Mouse (Mus musculus) left cerebral cortex, postnatal 10 days (tissue): Measurements from ENCODE around the gene Ptprm. TPM values are rescaled to one million over a fixed set of nuclear protein-coding genes. Genes with fewer than 3 reads are reported as not detected.
A peak's percentile ranks its signal among the peaks of the same experiment; 100 is the strongest.

ENCODE experiments used
- DNase-seq, 2 experiments: peaks; one replicate each; pipeline ENCODE4 v3.0.0; 2021 to 2022; ENCODE audit warnings: low spot score in 2 of 2, mixed read lengths in 1 of 2; ENCODE audit errors: extremely low spot score in 1 of 2
- intact Hi-C: fragments of 180-260 bp; cut with DNase I; formaldehyde crosslinking; loops from one replicate; pipeline ENCODE4 v1.15.1; 2025
- total RNA-seq, 2 experiments: library from RNA; stranded (reverse); gene quantifications; 2 replicates each; pipeline ENCODE4 v1.2.3; 2021

The Ptprm gene
- total RNA-seq, 2 experiments from 2014 or later, result 40.4 to 43.0 TPM

DNA sequence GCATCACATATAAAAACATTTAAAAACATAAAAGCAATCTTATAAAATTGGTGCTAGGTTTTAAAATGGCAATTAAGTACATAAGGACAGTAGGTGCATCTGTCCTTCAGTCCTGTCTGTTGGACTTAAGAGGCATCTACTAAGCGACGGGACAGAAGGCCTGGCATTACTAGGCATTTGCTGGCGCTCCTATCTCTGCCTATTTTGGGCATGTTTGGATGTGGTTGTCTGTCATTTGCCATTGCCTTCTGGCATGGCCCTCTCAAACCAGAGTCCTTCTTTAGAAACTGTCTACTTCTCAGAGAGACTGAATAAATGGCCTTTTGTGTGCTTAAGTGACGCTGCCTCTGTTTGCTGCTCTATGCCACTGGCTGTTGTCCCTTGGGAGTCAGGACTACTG, 570.7 kb downstream of the Ptprm start:
- no peak for DNase-seq
- intact Hi-C loops, result no loop called here

DNA sequence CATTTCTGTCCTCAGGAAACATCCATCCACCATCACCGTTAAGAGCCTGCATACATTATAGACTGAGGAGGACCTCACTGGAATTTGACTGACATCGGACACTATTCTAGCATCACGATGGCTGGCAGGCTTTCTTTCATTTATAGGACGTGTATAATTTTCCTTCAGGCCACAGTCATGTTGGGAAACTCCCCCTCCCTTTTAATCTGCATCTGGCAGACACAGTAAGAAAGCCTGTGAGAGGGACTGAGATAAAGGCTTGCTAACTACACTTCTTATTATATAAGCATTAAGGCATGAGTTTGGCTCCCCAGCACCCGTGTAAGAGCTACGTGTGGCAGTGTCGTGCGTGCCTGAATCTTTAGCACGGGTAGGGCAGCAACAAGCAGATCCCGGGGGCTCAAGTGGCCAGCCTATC, 571.2 kb downstream of the Ptprm start:
- intact Hi-C loops, result no loop called here
- DNase-seq, result no peak

DNA sequence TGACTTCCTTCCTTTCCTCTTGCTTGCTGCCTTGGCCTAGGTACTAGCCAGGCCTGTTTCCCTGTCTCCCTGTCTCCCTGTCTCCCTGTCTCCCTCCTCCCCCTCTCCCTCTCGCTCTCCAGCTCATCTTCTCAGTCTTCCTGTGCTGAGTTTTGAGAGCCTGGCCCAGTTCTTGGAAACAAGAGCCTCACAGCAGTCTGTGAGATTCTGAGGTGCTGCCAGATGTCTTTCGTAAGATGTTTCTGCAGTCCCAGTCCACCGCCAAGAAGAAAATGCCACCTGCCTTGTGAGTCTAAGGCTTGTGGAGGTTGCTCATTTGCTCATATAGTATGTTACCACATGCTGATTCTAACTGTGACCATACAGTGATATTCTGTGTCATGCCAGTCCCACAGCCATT, 572.3 kb downstream of the Ptprm start:
- no peak for DNase-seq

DNA sequence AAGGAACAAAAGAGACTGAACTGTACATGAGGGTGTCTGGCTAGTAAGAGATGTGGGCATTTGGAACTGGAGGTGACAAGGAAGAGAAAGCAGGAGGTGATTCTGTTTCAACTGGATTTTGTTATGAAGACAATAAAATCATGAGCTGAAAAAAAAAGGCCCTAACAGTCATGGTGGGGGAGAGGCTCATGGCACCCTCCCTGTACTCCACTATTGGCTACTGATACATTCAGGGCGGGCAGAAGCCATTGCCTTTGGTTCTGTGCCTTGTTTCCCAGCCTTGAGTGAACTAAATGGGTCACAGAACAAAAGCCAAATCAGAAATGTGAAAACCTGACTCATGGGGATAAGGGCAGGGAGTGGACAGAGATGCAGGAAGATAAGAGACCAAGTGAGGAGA, 575.2 kb downstream of the Ptprm start:
- intact Hi-C loops, result no loop called here
- DNase-seq, result no peak

More for the DNA sequence above, 572.3 kb downstream of the Ptprm start:
- intact Hi-C loops, result no loop called here

DNA sequence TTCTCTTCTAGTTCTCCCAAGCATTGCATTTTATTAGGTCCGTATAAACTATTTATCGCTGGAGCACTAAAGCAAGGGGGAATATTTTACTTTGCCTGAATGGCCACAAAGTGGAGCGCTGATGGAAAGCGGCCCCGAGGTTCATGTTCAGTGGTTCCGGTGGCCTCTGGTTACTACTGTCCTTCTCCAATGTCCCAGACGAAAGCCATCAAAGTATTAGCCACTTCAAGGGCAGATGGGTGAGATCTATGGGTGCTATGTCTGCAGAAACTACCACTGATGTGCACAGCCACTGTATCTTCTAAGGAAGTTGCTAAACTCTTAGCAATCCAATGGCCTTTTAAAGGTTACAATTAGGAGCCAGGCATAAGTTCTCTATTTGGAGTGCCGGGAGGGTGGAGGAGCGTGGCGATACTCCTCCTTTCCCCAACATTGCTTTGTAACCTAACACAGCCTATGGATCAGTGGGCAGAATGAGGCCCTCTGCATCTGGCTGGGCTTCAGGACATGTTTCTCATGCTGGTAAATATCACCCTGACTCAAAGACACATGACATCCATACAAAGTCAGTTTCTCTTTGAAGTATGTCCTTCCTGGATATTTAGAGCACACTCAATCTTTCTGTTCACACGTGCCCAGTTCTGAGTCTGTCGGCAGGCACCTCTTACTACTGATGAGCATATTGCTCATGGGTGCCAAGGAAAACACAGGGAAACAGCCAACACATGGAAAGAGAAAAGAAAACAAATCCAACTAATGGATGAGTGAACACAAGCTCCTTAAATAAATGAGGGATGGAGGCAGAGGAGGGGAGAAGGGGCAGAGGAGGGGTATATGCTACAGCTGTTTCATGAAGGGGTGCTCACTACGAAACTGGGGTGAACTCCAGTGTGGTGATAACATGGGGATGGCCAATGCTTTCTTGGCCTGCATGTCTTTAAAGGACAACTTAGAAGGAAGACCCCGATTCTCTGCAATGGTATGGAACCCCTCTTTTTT, 584.6 kb downstream of the Ptprm start:
- intact Hi-C loops, result no loop called here
- no peak for DNase-seq

DNA sequence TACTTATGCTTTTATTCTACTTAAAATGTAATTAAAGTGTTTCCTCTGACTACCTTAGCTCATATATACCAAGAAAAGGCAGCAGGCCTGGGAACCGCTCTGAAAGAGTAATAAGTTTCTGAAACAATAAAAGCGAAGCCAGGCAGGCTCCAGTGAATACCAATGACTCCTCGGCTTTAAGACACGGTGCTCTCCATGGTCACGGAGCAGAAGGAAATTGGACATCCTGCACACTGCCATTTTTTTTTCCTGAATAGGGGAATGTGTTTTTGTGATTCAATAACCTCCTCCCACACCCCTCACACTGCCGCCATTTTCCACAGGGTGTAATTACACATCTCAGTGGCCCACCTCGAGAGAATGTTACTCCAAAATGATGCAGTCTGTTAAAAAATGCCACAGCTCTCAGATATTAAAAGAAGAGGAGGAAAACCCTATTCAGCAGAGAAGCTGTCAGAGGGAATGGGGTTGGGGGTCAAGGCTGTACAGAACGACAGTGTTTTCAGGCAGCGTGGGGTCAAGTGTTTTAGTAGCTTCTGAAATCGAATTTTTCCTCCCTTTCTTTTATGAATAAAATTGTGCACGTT, 585.5 kb downstream of the Ptprm start:
- DNase-seq, result no peak
- intact Hi-C loops, result no loop called here

DNA sequence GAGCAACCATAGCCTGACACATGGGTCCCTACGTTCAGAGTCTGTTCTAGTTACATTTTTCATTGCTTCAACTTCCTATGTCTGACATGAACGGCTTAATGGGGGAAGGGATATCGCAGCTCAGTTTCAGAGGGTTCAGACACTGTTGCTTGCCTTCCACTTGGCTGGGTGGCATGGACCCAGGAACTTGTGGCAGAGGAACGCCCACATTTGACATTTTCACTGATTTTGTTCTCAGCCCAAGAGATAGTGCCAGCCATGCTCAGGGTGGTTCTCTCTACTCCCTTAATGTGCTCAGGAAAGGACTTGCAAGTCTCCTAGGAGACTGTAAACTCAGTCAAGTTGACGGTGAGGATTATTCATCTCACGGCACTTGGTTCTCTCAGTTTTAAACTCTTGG, 588.1 kb downstream of the Ptprm start:
- intact Hi-C loops, result no loop called here
- no peak for DNase-seq

DNA sequence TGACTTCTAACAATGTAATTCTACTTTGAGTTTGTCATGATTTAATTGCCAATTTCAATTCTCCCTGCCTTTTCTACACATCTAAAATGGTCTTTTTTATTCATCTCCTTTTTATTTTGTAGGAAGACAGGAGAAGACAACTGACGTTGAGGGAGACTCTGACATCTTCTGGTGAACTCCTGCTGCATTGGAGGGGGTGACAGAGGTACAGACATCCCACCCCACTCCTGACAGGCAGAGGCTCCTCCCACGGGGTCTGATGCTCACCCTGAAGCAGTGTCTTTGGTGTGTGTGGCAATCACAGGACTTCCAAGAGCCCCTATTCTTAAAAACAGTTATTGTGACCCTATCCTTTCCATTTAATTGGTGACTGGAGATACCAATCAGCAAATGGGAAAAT, 589.8 kb downstream of the Ptprm start:
- no peak for DNase-seq
- intact Hi-C loops, result no loop called here

DNA sequence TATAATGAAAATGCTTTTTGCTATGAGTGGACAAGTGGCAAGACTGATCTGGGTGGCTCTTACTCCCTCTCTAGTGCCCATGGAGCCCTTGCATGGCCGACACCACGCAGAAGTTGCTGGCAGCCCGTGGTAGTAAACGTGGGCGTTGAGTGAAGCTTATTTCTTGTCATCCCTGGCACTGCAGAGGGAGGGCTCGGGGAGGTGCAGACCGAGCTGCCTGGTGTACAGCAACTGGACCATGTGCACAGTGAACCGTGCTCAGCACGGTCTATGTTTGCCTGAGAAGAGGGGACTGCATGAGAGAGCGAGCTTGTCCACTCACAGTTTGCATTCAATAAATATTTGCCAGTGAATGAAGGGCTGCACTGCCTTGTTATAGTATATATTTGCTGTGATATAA, 591.5 kb downstream of the Ptprm start:
- intact Hi-C loops, result no loop called here
- DNase-seq, result no peak

DNA sequence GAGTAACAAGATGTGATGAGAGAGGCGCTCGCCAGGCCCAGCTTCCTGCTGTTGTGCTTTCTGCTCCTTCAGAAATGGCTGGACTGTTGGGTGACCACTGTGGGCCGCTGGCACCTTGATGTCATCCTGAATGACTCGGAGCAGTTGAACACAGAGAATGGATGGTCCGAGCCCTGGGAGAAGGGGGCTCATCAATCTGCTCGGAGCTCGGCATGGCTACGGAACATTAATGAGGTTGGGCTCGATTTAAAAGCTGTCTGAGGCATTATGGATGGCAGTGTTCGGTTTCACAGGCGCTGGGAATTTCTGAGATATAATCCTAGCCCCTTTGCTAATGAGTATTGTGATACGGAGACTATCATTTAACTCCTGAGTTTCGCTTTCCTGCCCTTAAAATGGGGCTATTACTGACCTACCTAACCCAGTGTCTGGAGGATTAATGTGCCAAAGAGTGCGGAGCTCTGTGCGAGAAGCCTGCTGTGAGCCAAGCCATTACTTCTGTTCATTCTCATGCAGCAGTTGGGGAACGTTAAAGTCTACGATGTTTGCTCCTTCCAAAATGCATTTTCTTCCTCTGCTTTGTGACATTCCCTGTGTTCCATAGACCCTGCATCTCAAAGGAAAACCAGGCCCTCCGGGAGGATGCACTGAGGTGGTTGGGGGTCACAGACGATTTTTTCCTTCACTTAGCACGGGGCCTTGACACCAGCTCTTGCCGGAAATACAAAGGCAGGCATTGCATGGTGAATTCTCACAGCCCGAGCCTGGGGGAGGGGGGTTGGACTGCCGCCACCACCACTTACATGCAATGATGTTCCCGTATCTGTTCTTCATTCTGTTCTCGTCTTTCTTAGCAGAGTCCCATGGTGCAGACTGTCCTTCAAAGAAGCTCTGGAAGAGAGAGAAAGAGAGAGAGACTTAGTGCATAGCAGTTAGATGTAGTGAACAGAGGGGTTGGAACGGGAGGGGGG, 592.6 kb downstream of the Ptprm start:
- peak in 1 of 2 experiments; percentile 46 for DNase-seq
- intact Hi-C loops, result no loop called here

DNA sequence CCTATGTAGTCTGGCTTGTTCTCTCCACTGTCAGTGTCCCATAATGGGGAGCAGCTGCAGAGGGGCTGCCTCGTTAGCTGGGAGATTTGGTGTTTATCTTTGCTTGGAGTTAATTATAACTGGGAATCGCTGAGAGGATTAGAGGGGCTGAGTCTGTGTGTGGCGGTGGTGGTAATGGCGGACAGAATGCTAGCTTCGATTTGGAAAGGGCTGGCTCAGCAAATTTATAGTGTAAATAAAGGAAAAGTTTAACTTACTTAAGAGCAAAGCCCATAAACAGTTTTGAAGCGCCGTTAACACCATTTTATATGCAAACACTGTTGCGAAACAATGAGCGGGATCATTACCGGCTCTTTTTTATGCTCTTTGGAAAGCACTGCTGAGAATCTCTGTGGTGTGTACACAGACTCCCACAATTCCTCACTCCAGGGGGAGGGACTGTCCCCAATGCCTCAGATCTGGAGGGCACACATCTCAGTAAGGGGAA, 597.2 kb downstream of the Ptprm start:
- no peak for DNase-seq
- intact Hi-C loops, result loop anchor here (10.0 kb wide), 1 partner anchor 598 kb away; the partner anchor contains the start of gene Ptprm

DNA sequence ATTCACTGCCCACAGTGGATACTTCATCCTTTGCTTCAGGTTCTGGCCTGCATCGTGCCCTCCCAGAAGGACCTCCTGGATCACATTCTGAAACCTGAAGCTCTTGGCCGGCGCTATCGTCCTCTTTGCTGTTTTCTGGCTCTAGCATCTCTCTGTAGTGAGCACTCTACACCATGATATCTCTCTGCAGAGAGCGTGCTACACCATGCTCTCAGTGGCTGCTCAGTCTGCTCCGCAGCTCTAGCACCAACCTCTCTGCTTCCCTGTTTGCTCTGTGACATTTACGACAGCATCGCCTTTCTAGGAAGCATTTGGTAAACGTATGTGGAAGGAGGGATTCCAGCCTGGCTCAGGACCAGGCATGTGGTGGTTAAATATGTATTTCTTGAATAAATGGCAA, 597.8 kb downstream of the Ptprm start:
- intact Hi-C loops, result loop anchor here (10.0 kb wide), 1 partner anchor 598 kb away; the partner anchor contains the start of gene Ptprm
- no peak for DNase-seq

DNA sequence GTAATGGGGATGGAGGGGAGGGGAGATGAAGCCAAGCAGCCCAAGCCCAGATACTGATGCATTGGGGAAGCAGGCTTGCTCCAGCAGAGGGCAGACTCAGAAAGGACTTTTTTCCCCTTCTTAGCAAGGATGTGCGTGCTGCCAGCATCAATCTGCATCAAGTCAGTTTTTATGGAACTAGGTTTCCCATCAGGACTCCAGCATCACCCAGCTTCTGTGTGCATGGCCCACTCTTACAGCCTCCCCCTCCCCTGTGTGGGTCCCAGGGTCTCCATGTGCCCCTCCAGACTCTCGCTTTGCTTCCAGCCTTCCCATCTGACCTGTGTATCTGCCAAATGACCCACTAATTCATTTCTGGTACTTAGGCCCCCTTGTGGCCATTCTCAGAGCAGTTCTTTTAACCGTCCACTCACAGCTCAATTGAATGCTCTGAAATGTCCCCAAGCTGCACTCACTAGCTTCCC, 599.0 kb downstream of the Ptprm start:
- intact Hi-C loops, result loop anchor here (10.0 kb wide), 1 partner anchor 600 kb away; the partner anchor contains the start of gene Ptprm
- peak; percentile 40 to 45 for DNase-seq

DNA sequence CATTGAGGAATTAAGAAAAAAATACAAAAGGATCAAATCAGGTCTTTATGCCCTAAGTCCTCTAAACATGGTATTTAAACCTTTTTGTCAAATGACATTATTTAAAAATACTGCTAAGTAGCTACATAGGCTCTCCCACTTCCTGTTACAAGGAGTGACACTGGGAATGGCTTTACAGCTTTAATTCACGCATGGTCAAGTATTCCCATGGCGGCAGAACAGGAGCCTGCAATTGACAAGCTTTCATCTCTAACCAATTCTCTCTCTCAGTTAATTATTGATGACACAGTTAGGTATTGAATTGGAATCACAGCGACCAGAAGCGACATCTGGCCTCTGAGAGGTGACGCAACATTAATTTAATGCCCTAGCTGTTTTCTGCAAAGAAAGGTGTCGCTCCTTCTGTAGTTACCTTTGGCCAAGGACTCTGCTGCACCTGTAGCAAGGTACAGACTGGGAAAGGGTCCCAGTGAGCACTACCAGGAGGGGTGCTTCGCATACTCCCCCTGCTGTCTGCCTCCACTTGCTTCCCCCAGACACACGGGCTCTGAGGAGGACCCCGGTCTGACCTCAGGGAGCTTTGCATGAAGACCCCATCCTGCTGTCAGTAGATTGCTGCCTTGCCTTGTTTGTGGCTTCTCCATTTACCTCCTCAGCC, 599.9 kb downstream of the Ptprm start:
- DNase-seq, result no peak
- intact Hi-C loops, result loop anchor here (5.0 to 10.0 kb wide), 2 partner anchors 600 to 833 kb away; partner anchors contain the start of gene Ptprm

DNA sequence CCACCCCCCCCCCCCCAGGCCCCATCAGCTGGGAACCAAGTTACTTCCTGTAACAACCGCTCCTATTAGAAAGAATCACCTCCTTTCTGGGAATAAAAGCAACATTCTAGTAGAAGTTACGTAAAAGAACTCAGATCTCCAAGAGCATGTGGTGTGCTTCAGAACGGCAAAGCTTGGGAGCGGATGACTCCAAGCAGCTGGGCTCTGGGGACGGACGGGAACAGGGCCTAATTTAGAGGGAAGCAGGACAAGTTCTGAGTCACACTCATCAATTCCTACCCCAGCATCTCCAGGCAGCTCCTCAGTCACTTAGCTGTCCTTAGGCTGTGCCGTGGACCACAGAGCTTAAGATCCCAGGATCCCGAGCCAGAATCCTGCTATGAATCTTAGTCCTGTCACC, 602.5 kb downstream of the Ptprm start:
- intact Hi-C loops, result loop anchor here (5.0 to 10.0 kb wide), 2 partner anchors 603 to 836 kb away; partner anchors contain the start of gene Ptprm
- DNase-seq, result no peak

DNA sequence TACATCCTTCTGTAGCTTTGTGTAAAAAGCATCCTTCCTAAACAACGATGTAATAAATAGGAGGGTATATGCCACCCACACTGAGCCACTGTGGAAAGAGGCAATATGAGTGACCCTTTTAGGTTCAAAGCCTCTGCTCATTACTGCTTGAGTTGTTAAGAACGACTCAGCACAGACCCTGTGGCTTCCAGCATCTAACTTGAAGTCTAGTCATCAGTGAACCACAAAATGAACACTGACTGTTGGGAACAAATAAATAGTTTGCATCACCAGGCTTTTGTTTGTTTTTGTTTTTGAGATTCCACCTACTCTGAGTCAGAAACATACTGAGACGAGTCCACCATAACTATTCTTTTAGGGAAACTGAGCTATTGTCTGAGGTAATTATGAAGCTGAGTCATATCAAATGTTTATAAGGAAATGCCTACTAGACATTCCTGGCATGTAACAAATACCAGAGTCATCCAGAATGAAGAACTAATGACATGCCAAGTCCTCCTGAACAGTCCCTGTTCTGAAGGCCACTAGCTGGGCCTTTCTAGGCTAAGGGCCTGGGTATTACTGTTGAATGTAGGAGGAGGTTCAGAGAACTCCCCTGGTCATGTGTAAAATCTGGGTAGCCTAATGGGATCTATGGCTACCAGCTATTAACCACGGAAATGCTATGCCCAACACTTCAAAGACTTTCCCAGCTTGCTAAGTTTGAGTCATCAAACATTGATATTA, 603.6 kb downstream of the Ptprm start:
- intact Hi-C loops, result loop anchor here (5.0 to 10.0 kb wide), 2 partner anchors 604 to 837 kb away; partner anchors contain the start of gene Ptprm
- DNase-seq, result no peak

DNA sequence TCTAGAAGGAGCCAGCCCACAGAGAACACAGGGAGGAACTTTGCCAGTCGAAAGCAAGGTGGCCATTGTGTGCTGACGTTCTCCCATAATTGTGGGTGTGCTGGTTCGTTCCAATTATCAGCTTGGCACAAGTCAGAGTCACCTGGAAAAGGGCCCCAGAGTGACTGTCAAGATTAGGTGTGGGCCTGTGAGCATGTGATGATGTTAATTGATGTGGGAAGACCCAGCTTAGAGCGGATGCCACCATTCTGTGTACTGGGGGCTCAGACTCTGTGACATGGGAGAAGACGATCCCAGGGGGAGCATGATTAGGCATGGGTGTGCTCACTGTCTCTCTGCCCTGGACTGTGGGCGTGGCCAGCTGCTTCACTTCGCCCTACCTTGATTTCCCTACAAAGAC, 604.3 kb downstream of the Ptprm start:
- intact Hi-C loops, result loop anchor here (5.0 to 10.0 kb wide), 2 partner anchors 605 to 837 kb away; partner anchors contain the start of gene Ptprm
- DNase-seq, result no peak
